Mouse (Mus musculus) frontal cortex, adult 2 months (tissue): ENCODE measurements around the gene Rfx3. TPM values are rescaled to one million over a fixed set of nuclear protein-coding genes. Genes with fewer than 3 reads are reported as not detected.
A peak's percentile ranks its signal among the peaks of the same experiment; 100 is the strongest.

ENCODE experiments used
- DNase-seq, 2 experiments: peaks; one replicate each; pipeline ENCODE4 v3.0.0; 2022; ENCODE audit warnings: low spot score in 1 of 2; ENCODE audit errors: extremely low spot score in 1 of 2
- polyA plus RNA-seq: library from polyadenylated mRNA; depleted of rRNA; stranded (reverse); fragments of >200 nt; gene quantifications from 2 replicates; pipeline ENCODE4 v1.2.3, GENCODE M21; 2012

Rfx3 gene
- polyA plus RNA-seq, 1 experiment = 19.5 TPM

GRCm38 (mm10) chr19:27747301-27747700, 263.7 kb downstream of the Rfx3 start:
- no peak for DNase-seq

DNA sequence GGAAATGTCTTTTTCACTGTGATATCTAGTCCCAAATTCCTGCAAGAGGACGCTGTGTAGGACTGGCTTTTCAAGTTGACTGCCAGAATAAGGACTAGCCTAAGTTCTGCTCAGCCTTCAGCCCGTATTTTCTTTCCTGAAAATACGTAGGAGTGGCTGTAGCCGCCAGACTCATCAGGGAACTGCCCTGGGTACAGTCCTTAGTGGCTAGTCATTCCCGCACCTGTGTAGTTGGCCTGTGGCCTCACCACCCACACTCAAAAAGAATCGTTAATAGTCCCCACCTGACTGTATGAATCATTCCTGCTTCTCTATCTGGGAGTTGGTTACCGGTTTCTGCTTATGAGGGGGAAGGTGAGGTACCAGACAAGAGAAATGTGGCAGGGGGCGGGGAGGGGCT, 272.1 kb downstream of the Rfx3 start:
- no peak for DNase-seq

GRCm38 (mm10) chr19:27736571-27736970, 274.4 kb downstream of the Rfx3 start:
- DNase-seq = no peak

- DNase-seq = no peak
These were observed 292.0 kb downstream of the Rfx3 start for GRCm38 (mm10) chr19:27718931-27719330.

GRCm38 (mm10) chr19:27716274-27716673, 294.7 kb downstream of the Rfx3 start:
- DNase-seq = peak in 1 of 2 experiments; percentile 7
